ENCODE assay signal across 12 mouse cellular contexts in genomic region chr2:61221676-61222075, GRCm38 (mm10).
DNase-seq lines count a peak whose midpoint lies in the region; ATAC-seq lines count a peak whose summit lies in the region.
"Had no signal": no experiment of that assay in that cellular context is flagged by ENCODE, and none has a peak within 500 bp of the region (broad histone marks: within the 10 kb centered on the region; RNA-seq: fewer than 3 reads in every experiment).

No protein-coding gene starts in this region.

- H3K36me3 ChIP-seq in heart, embryonic 13.5 days: no peaks in the 10 kb centered on the region
- H3K36me3 ChIP-seq in heart, embryonic 10.5 days: no peaks in the 10 kb centered on the region
- H3K36me3 ChIP-seq: embryonic facial prominence, embryonic 13.5 days; hindbrain, embryonic 15.5 days; stomach, embryonic 15.5 days had no signal

- H3K4me2 ChIP-seq in heart, embryonic 13.5 days: no peak overlapping the region
- H3K4me2 ChIP-seq: embryonic facial prominence, embryonic 13.5 days; hindbrain, embryonic 15.5 days; stomach, embryonic 15.5 days had no signal

- no peak overlapping the region for H3K4me3 ChIP-seq in heart, embryonic 13.5 days
- no peak overlapping the region for H3K4me3 ChIP-seq in heart, embryonic 10.5 days
- H3K4me3 ChIP-seq: embryonic facial prominence, embryonic 13.5 days; hindbrain, embryonic 15.5 days; stomach, embryonic 15.5 days had no signal

- H3K9me3 ChIP-seq in heart, embryonic 13.5 days: no peaks in the 10 kb centered on the region
- no peaks in the 10 kb centered on the region for H3K9me3 ChIP-seq in heart, embryonic 10.5 days
- H3K9me3 ChIP-seq: embryonic facial prominence, embryonic 13.5 days; hindbrain, embryonic 15.5 days; stomach, embryonic 15.5 days had no signal

- peaks cover 5% of the 10 kb centered on the region; the same call in 1 of the 2 replicates for H3K4me1 ChIP-seq in heart, embryonic 13.5 days
- no peaks in the 10 kb centered on the region for H3K4me1 ChIP-seq in heart, embryonic 10.5 days
- H3K4me1 ChIP-seq: hindbrain, embryonic 15.5 days; stomach, embryonic 15.5 days had no signal

- H3K9ac ChIP-seq in heart, embryonic 13.5 days: no peak overlapping the region
- H3K9ac ChIP-seq: embryonic facial prominence, embryonic 13.5 days; hindbrain, embryonic 15.5 days; stomach, embryonic 15.5 days had no signal

- WGBS in heart, embryonic 13.5 days: 60% methylated on average over 3 of the region's 3 CpGs
- WGBS in heart, embryonic 10.5 days: 81% methylated on average over 3 of the region's 3 CpGs

- 0 out of 2 replicates have a peak overlapping the region, but pooled peaks have one; percentile 20 for H3K27ac ChIP-seq in heart, embryonic 13.5 days (replicated peaks)
- H3K27ac ChIP-seq in heart, embryonic 10.5 days: no peak overlapping the region
- H3K27ac ChIP-seq: embryonic facial prominence, embryonic 13.5 days; hindbrain, embryonic 15.5 days; stomach, embryonic 15.5 days had no signal

- DNase-seq in heart, embryonic 10.5 days (ENCODE audit: low spot score): no peak
- DNase-seq in 3134 (ENCODE audit: extremely low read depth, insufficient read length, low spot score) (peak; percentile 46), MN1 (ENCODE audit: low spot score) (peak; percentile 58)
- peak; percentile 6 to 11 for DNase-seq in kidney, postnatal 4 days
- DNase-seq in testis, postnatal 10 days (ENCODE audit: low spot score): no peak
- DNase-seq: cerebellum, postnatal 25 days; liver had no signal

- no peaks in the 10 kb centered on the region for H3K27me3 ChIP-seq in heart, embryonic 13.5 days (replicated peaks)
- no peaks in the 10 kb centered on the region for H3K27me3 ChIP-seq in heart, embryonic 10.5 days (ENCODE audit: insufficient read depth, poor library complexity, severe bottlenecking)
- H3K27me3 ChIP-seq: embryonic facial prominence, embryonic 13.5 days; hindbrain, embryonic 15.5 days; stomach, embryonic 15.5 days had no signal

- ATAC-seq in heart, embryonic 13.5 days (ENCODE audit: extremely low read depth, insufficient number of reproducible peaks, low FRiP score, low TSS enrichment): no peak
- no peak for ATAC-seq in activated CD4-positive, CD25-positive, alpha-beta regulatory T cell, adult 4 months

Comparison
In these comparisons a context has a peak if more than half of its experiments do, and no peak if none do; other contexts are left out.
1. DNase-seq: peak in 3134 (single experiment), MN1 (single experiment) and kidney, postnatal 4 days (2 of 2); none in heart, embryonic 10.5 days (single experiment) and testis, postnatal 10 days (single experiment).